Mouse (Mus musculus) urinary bladder, postnatal 10 days (tissue): Measurements from ENCODE around the gene Dyrk1b.
"Not testable (repeated sequence)": the region's sequence is repeated elsewhere in the genome, so short reads cannot be mapped to it uniquely, and the experiment has no call there.

ENCODE experiments used
- DNase-seq: peaks from one replicate; pipeline ENCODE4 v3.0.0; 2022; ENCODE audit warnings: low spot score

Gene Dyrk1b

DNA sequence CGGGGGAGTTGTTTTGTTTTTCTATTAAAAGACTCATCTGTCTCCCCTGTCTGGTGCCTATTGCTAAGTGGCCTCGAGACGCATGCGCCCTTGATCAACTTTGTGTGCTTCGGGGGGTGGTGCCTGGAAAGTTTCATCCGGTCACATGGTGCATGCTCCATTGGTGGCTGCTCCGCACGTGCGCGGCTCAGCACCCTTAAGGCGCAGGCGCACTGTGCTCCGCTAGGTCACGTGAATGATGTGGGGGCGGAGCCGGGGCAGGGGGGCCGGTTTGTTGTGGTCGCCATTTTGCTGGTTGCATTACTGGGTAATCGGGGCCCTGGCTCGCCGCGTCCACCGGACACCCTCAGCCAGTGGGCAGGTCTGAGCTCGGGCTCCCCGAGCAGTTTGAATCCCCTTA, at the start of gene Dyrk1b:
Gene Dyrk1b, plus strand, starts transcription at position 242 of the 400 bp plus-strand sequence.
- peak; percentile 98 for DNase-seq

DNA sequence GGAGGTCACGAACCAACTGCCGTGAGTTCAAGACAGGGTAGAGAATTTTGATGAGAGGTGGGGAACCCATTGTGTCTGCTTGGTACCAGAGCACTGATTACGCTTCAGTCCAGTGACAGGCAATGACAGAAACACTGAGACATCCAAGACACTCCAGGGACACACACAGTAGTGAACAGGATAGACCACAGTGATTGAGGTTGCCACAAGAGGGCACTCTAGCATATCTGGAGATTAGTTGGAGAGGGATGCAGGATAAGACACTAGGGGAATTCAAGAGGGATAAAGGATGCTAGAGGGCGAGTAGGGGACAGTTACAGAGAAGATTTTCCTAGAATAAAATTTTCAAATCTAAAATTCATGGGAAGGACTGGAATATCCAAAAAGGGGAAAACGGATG, 41.7 kb upstream of the Dyrk1b start:
- no peak for DNase-seq

GRCm38 (mm10) chr7:28148263-28148662, 31.0 kb upstream of the Dyrk1b start:
- no peak for DNase-seq

GRCm38 (mm10) chr7:28149841-28150240, 29.4 kb upstream of the Dyrk1b start:
- DNase-seq: no peak

DNA sequence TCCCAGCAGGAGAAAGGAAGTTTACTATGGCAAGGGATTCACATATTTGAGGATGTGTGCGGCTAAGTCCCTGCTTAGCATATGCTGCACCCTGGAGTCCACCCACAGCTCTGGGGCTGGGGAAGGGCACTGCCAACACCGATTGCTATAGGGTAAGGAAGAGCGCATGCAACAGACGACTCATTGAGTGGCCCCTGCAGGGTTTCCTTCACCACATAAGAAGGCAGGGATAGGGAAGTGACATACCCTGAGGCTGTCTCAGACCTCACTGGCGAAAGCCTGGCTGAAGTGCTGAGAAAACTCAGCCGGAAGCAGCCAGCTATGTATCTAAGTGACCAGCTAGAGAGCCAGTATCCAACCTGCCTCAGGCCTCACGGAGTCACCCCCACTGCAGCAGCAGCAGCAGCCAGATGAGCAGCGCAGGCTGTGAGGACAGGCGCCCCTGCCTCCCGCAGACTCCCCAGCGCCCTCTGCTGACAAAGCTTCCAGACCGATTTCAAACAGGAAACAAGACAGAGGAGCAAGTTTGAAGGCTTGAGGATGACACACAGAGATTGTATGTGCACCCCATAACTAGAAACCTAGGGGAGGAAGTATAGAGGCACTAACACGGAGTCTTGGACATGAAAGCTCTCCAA, 27.6 kb upstream of the Dyrk1b start:
- no peak for DNase-seq

DNA sequence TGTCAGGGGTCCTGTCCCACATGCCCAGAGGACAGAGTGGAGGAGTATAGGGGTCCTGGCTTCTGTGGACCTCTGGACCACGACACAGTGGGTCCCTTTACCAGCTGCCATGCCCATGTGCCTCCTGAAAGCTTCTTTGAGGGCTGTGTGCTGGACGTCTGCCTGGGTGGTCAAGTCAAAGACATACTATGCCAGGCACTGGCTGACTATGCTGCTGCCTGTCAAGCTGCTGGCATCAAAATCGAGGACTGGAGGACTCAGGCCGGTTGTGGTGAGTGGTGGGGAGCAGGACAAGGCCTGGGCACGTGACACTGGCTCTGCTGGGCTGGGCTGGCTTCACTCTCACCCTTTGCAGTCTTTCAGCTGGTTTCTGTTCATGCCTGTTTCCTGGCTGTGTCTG, 25.7 kb upstream of the Dyrk1b start:
- not testable (repeated sequence) for DNase-seq

GRCm38 (mm10) chr7:28159292-28159691, 20.0 kb upstream of the Dyrk1b start:
- no peak for DNase-seq

DNA sequence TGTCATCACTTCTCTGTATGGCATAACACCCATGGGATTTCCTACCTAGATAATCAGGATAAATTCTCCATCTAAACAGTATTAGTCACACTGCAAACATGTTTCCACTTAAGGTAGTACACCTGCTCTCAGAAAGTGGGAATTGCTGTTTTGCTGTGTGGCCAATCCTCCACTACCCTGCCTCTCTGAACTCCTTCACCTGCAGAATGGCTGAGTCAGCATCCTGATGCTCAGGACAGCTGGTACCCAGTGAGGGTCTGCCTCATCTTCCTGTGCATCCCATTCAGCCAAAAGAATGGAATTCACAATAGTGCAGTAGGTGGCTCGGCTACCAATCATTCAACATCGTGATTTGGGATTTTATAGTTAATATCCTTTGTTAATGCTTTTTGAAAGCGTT, 19.4 kb upstream of the Dyrk1b start:
- no peak for DNase-seq

- no peak for DNase-seq
These were observed 18.0 kb upstream of the Dyrk1b start for GRCm38 (mm10) chr7:28161163-28161749.

DNA sequence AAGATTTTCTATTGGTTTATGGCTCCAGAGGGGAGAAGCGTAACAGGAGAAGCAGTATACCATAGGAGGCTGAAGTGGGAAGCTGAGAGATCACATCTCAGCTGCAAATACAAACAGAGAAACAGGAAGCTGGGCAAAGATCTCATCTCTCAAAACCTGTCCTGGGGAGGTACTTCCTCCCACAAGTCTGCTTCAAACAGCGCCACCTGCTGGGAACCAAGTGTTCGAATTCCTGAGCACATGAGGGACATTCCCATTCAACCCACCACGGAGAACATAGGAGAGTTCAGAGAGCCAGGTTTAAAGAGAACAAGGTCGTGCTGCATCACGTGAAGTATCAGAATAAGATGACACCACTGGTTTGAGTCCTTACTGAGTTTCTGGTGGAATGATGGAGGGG, 13.9 kb upstream of the Dyrk1b start:
- DNase-seq: no peak

DNA sequence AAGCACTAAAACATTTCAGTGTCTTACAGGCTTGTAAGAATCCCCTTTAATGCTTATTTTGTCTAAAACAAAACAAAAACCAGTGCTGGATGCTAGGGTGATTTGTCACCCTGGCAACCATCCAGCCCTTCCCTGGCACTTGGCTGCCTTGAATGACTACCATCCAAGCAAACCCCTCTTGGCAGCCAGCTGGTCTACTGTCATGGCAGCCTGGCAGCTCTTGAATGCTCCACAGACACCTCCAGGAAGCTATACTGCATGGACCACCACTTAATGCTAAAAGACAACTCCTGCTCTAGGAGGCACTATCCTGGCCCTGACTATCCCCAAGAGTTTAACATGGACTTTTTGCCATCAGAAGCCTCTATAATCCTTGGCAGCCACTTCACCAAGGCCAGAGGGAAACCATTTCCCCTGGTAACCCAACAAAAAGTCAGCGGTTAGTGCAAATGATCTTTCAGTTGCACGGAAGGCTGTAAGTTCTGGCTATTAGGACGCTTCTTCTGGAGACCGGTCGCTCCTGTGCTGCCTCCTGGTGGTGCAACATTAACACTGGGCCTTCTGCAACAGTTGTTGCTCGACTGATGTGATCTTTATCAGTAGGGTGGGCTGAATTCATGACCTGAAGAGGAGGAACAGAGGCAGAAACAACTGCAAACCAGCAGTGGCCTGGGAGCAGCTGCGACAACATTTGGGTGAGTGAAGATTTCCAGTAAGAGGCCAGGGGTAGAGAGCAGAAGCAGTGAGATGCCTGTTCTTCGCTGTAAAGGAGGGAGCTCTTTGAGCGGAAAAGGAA, 10.8 kb upstream of the Dyrk1b start:
- DNase-seq: no peak

- DNase-seq: peak; percentile 69
These were observed 9.5 kb upstream of the Dyrk1b start, which contains the start of gene Fbl for GRCm38 (mm10) chr7:28169489-28170422. Gene Fbl (plus strand): TSS chr7:28169710.

GRCm38 (mm10) chr7:28175358-28175757, 3.9 kb upstream of the Dyrk1b start:
- DNase-seq: no peak

DNA sequence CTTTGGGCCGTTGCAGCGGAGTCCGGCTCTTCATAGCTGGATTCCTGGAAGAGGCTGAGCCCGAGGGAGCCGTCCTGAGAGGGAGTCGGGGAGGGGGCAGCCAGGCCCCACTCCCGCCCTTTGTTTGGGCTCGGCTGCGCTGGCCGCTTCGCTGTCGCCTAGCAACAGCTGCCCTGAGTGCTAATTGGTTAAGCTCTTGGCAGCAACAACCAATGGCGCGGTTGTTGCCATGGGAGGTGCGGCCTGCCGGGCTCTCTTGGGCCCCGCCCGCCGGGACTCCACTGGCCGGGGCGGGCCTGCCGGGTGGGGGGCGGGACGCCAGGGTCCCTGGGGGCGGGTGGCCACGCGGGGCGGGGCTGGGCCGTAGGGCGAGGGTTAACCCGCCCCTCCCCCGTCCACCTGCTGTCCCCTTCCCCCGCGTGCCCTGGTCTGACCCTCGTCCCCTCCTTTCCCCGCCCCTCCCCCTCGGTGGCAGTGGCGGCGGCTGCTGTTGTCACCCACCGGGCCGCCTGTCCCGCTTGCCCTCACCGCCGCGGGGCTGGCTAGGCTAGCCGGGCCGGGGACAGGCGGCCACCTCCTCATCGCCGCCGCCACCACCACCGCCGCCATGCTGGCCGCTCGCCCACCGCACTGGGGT, 590 bp downstream of the Dyrk1b start:
- peak; percentile 70 for DNase-seq

GRCm38 (mm10) chr7:28180890-28181289, 1.6 kb downstream of the Dyrk1b start:
- DNase-seq: no peak

- DNase-seq: no peak
These were observed 2.1 kb downstream of the Dyrk1b start for GRCm38 (mm10) chr7:28181376-28181775.

GRCm38 (mm10) chr7:28182320-28182719, 3.1 kb downstream of the Dyrk1b start:
- no peak for DNase-seq

DNA sequence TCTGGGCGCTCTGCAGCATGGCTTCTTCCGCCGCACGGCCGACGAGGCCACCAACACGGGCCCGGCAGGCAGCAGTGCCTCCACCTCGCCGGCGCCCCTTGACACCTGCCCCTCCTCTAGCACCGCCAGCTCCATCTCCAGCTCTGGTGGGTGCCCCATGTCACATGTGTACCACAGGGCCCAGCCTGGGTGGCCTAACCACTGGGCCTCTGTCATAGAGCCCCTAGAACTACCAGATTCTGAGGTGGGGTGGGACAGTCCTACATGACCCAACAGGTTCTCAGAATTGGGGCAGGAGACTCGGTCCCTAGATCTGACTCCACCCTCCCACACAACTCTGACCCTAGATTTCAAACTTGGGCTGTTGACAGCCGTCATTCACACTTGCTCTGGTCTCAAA, 6.6 kb downstream of the Dyrk1b start:
- no peak for DNase-seq

- no peak for DNase-seq
These were observed 7.4 kb downstream of the Dyrk1b start for GRCm38 (mm10) chr7:28186631-28187030.

- DNase-seq: no peak
These were observed 12.2 kb downstream of the Dyrk1b start for GRCm38 (mm10) chr7:28191489-28191888.

DNA sequence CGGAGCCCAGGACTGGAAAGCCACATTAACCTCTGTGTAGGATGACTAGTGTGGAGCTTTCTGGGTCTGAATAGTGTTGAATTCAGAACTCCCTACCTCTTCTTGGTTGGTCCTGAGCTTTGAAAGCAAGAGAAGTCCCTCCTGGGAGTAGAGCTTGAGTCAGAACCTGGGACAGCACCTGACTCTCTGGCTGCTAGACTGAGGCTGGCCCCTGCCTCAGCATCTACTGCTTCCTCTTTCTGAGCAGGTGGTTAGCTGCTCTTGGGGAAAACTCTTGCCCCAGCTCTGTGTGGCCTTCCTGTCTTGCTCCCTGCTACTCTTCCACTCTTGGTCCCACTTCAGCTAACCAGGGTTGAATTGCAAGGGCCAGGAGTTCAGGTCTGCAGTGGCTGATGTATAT, 12.6 kb downstream of the Dyrk1b start:
- DNase-seq: no peak
